Mouse (Mus musculus) lung, postnatal 0 days (tissue): ENCODE results near the gene Nbeal2. TPM values are rescaled to one million over a fixed set of nuclear protein-coding genes. Genes with fewer than 3 reads are reported as not detected.

Source experiments
- ATAC-seq: fragments of 200-750 bp; cut with Nextera tagmentation; 2 replicates; pipeline ENCODE4 v1.8.0; 2017; ENCODE audit warnings: moderate library complexity
- DNase-seq: peaks from one replicate; pipeline ENCODE4 v3.0.0-alpha.2; 2016; ENCODE audit warnings: low spot score
- H3K27ac ChIP-seq: fragments of 300-500 bp; sonication (generic); 2 replicates; pipeline ENCODE4 v1.5.1; 2014; ENCODE audit warnings: antibody characterized with exemption, mild to moderate bottlenecking, low read length, mixed read lengths
- H3K27me3 ChIP-seq: fragments of 300-500 bp; sonication (generic); replicated peaks from 2 replicates; pipeline ENCODE4 v1.6.1; 2014; ENCODE audit warnings: low read length, mixed read lengths; ENCODE audit not compliant: insufficient read depth
- H3K36me3 ChIP-seq: fragments of 300-500 bp; sonication (generic); 2 replicates; pipeline ENCODE4 v1.6.1; 2014; ENCODE audit warnings: low read length, mixed read lengths; ENCODE audit not compliant: insufficient read depth
- H3K4me1 ChIP-seq: fragments of 300-500 bp; sonication (generic); 2 replicates; pipeline ENCODE4 v1.6.1; 2014; ENCODE audit warnings: antibody characterized with exemption, low read depth, low read length, mixed read lengths; ENCODE audit not compliant: insufficient read depth
- H3K4me2 ChIP-seq: fragments of 300-500 bp; sonication (generic); replicated peaks from 2 replicates; pipeline ENCODE4 v1.6.1; 2014; ENCODE audit warnings: low read depth, mild to moderate bottlenecking, low read length, moderate library complexity, mixed read lengths
- H3K4me3 ChIP-seq: fragments of 300-500 bp; sonication (generic); 2 replicates; pipeline ENCODE4 v1.5.1; 2014; ENCODE audit warnings: low read depth, low read length
- H3K9ac ChIP-seq: fragments of 300-500 bp; sonication (generic); replicated peaks from 2 replicates; pipeline ENCODE4 v1.6.1; 2014; ENCODE audit warnings: low read depth, mild to moderate bottlenecking
- H3K9me3 ChIP-seq: fragments of 300-500 bp; sonication (generic); 2 replicates; pipeline ENCODE4 v1.6.1; 2016; ENCODE audit warnings: low read length, mixed read lengths
- CTCF ChIP-seq: IDR thresholded peaks from 2 replicates; pipeline ENCODE4 v1.5.1; 2016; ENCODE audit warnings: antibody characterized with exemption, mild to moderate bottlenecking
- EP300 ChIP-seq: IDR thresholded peaks from 2 replicates; pipeline ENCODE4 v1.6.1; 2016; ENCODE audit warnings: antibody characterized with exemption, mild to moderate bottlenecking, control low read depth
- WGBS: fragments of 180-500 bp; shearing (Covaris S2); extraction: QIAGEN DNeasy Blood & Tissue Kit; methylation state at CpG from one replicate; pipeline ENCODE4 v1.1.7; 2014; 5-methylcytosine and 5-hydroxymethylcytosine counted together
- microRNA-seq: library from miRNA; unstranded; fragments of <30 nt; microRNA quantifications from one replicate; pipeline ENCODE4, GENCODE M21; 2016
- polyA plus RNA-seq: library from polyadenylated mRNA; unstranded; fragments of >200 nt; fragmentation: Nextera tagmentation; extraction: Ambion mirVana; gene quantifications from 2 replicates; pipeline ENCODE4 v1.2.1, GENCODE M21; 2015

The Nbeal2 gene
- polyA plus RNA-seq, 1 experiment from 2014 or later: 6.2 TPM

- 87% methylated on average over 3 of the region's 3 CpGs for WGBS
- no peak for ATAC-seq
Measured at GRCm38 (mm10) chr9:110611471-110611870, 42.5 kb downstream of the Nbeal2 start.

DNA sequence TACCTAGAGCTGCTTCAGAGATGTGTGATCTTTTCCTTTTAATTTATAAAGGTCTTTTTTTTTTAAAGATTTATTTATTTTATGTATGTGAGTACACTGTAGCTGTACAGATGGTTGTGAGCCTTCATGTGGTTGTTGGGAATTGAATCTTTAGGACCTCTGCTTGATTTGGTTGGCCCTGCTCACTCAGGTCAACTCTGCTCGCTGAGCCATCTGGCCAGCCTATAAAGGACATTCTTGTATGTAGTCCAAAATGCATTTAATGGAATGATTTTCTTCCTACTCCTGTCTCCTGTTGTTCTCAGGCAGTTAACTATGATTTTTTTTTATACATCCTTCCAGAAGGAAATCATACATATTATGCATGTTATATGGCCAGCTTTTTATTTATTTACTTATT is 70.4 kb downstream of the Nbeal2 start:
- Histone ChIP-seq H3K9ac (no peak overlapping the region), H3K27ac (no peak overlapping the region), H3K36me3 (no peaks in the 10 kb centered on the region), H3K4me1 (no peaks in the 10 kb centered on the region), H3K4me3 (no peak overlapping the region), H3K4me2 (no peak overlapping the region), H3K27me3 (no peaks in the 10 kb centered on the region), H3K9me3 (no peaks in the 10 kb centered on the region)
- DNase-seq (no peak), ATAC-seq (no peak)
- no peak for TF ChIP-seq EP300
- TF ChIP-seq CTCF: no peak
- 69% methylated on average over 1 of the region's 1 CpGs for WGBS

More at GRCm38 (mm10) chr9:110611471-110611870, 42.5 kb downstream of the Nbeal2 start:
- no peak overlapping the region for H3K9ac ChIP-seq
- no peak for DNase-seq
- H3K9me3 ChIP-seq: no peaks in the 10 kb centered on the region
- no peaks in the 10 kb centered on the region for H3K27me3 ChIP-seq
- H3K4me3 ChIP-seq: no peak overlapping the region
- TF ChIP-seq EP300 (no peak), CTCF (no peak)
- no peaks in the 10 kb centered on the region for H3K4me1 ChIP-seq
- H3K36me3 ChIP-seq: peaks cover 16% of the 10 kb centered on the region
- H3K27ac ChIP-seq: no peak overlapping the region
- H3K4me2 ChIP-seq: no peak overlapping the region

GRCm38 (mm10) chr9:110582161-110582560 is 71.8 kb downstream of the Nbeal2 start:
- TF ChIP-seq CTCF (no peak), EP300 (no peak)
- Histone ChIP-seq H3K27me3 (no peaks in the 10 kb centered on the region), H3K4me1 (no peaks in the 10 kb centered on the region), H3K27ac (no peak overlapping the region), H3K9me3 (no peaks in the 10 kb centered on the region), H3K36me3 (no peaks in the 10 kb centered on the region), H3K4me3 (no peak overlapping the region), H3K4me2 (no peak overlapping the region), H3K9ac (no peak overlapping the region)
- 73% methylated on average over 2 of the region's 2 CpGs for WGBS
- ATAC-seq: no peak
- no peak for DNase-seq

Small RNAs within 50 kb of the gene (microRNA-seq; reads per million reads assigned to microRNA genes)
- gene Mir8107: not detected

Other genes with a start within 250 kb of the Nbeal2 start
- 8.8 and 11.2 TPM in 2 replicates for gene Ptpn23, start 245.9 kb downstream of the Nbeal2 start, polyA plus RNA-seq
- 24.6 and 30.7 TPM in 2 replicates for gene Ngp, start 234.4 kb downstream of the Nbeal2 start, polyA plus RNA-seq
- gene Klhl18, start 177.5 kb downstream of the Nbeal2 start, polyA plus RNA-seq: 4.1 and 4.5 TPM in 2 replicates
- 3.4 TPM in 2 replicates for gene Kif9, start 177.2 kb downstream of the Nbeal2 start, polyA plus RNA-seq
- gene Setd2, start 121.6 kb downstream of the Nbeal2 start, polyA plus RNA-seq: 22.0 and 24.0 TPM in 2 replicates
- 45.2 and 46.6 TPM in 2 replicates for gene Nradd, start 29.7 kb downstream of the Nbeal2 start, polyA plus RNA-seq
- 180 and 200 TPM in 2 replicates for gene Ccdc12, start 2.3 kb upstream of the Nbeal2 start, polyA plus RNA-seq
- 10.4 and 13.8 TPM in 2 replicates for gene Myl3, start 87.7 kb upstream of the Nbeal2 start, polyA plus RNA-seq
- 19.4 and 24.4 TPM in 2 replicates for gene Pth1r, start 93.0 kb upstream of the Nbeal2 start, polyA plus RNA-seq
- gene Prss42, start 144.0 kb upstream of the Nbeal2 start, polyA plus RNA-seq: not detected in 2 replicates
- not detected in 2 replicates for gene Prss44, start 159.8 kb upstream of the Nbeal2 start, polyA plus RNA-seq
- not detected in 2 replicates for gene Prss43, start 172.5 kb upstream of the Nbeal2 start, polyA plus RNA-seq
- not detected in 2 replicates for gene Prss45, start 180.4 kb upstream of the Nbeal2 start, polyA plus RNA-seq
- not detected in 2 replicates for gene Prss46, start 190.3 kb upstream of the Nbeal2 start, polyA plus RNA-seq
- gene Prss50, start 203.8 kb upstream of the Nbeal2 start, polyA plus RNA-seq: 0.14 and 0.20 TPM in 2 replicates
- 13.5 and 14.4 TPM in 2 replicates for gene Als2cl, start 225.7 kb upstream of the Nbeal2 start, polyA plus RNA-seq
- 3.6 and 4.0 TPM in 2 replicates for gene Tmie, start 226.0 kb upstream of the Nbeal2 start, polyA plus RNA-seq